Mouse (Mus musculus) midbrain, embryonic 15.5 days (tissue): ENCODE data around the gene Hist1h3i. TPM values are rescaled to one million over a fixed set of nuclear protein-coding genes. Genes with fewer than 3 reads are reported as not detected.
"Not testable (repeated sequence)": the region's sequence is repeated elsewhere in the genome, so short reads cannot be mapped to it uniquely, and the experiment has no call there.

Experiments used
- ATAC-seq: fragments of 200-750 bp; cut with Nextera tagmentation; replicated peaks from 2 replicates; pipeline ENCODE4 v1.8.0; 2017; ENCODE audit warnings: moderate TSS enrichment
- H3K27ac ChIP-seq: fragments of 300-500 bp; sonication (generic); 2 replicates; pipeline ENCODE4 v1.5.1; 2015; ENCODE audit warnings: mild to moderate bottlenecking, inconsistent platforms
- H3K27me3 ChIP-seq: fragments of 300-500 bp; sonication (generic); replicated peaks from 2 replicates; pipeline ENCODE4 v1.6.1; 2015; ENCODE audit warnings: inconsistent platforms
- H3K36me3 ChIP-seq: fragments of 300-500 bp; sonication (generic); replicated peaks from 2 replicates; pipeline ENCODE4 v1.6.1; 2015; ENCODE audit warnings: inconsistent platforms
- H3K4me1 ChIP-seq: fragments of 300-500 bp; sonication (generic); 2 replicates; pipeline ENCODE4 v1.6.1; 2015; ENCODE audit warnings: inconsistent platforms
- H3K4me2 ChIP-seq: fragments of 300-500 bp; sonication (generic); 2 replicates; pipeline ENCODE4 v1.6.1; 2015; ENCODE audit warnings: inconsistent platforms, mild to moderate bottlenecking, moderate library complexity
- H3K4me3 ChIP-seq: fragments of 300-500 bp; sonication (generic); 2 replicates; pipeline ENCODE4 v1.5.1; 2015; ENCODE audit warnings: mild to moderate bottlenecking, inconsistent platforms
- H3K9ac ChIP-seq: fragments of 300-500 bp; sonication (generic); 2 replicates; pipeline ENCODE4 v1.6.1; 2015; ENCODE audit warnings: mild to moderate bottlenecking, inconsistent platforms
- H3K9me3 ChIP-seq: fragments of 300-500 bp; sonication (generic); 2 replicates; pipeline ENCODE4 v1.6.1; 2016; ENCODE audit warnings: inconsistent platforms
- WGBS: fragments of 180-500 bp; shearing (Covaris S2); methylation state at CpG from one replicate; pipeline ENCODE4 v1.1.7; 2015; ENCODE audit warnings: mixed read lengths; 5-methylcytosine and 5-hydroxymethylcytosine counted together
- polyA plus RNA-seq: library from polyadenylated mRNA; unstranded; fragments of >200 nt; fragmentation: Nextera tagmentation; extraction: Ambion mirVana; gene quantifications from 2 replicates; pipeline ENCODE4 v1.2.1, GENCODE M21; 2015

The Hist1h3i gene
- polyA plus RNA-seq = 26.1 and 35.4 TPM in 2 replicates

GRCm38 (mm10) chr13:21783255-21783617 lies at the start of gene Hist1h3i:
TSS of gene Hist1h3i (minus strand) at chr13:21783370.
- H3K9me3 ChIP-seq = no peaks in the 10 kb centered on the region
- peak; percentile 80 for ATAC-seq
- H3K27ac ChIP-seq = peak within 1 kb of the TSS; percentile 78
- peak within 1 kb of the TSS; percentile 41 for H3K4me3 ChIP-seq
- WGBS = under 1% methylated on average over 19 of the region's 20 CpGs
- H3K4me1 ChIP-seq = peaks cover 49% of the 10 kb centered on the region
- no peaks in the 10 kb centered on the region for H3K27me3 ChIP-seq
- H3K9ac ChIP-seq = peak within 1 kb of the TSS; percentile 38; the same call in 1 of the 2 replicates
- no peaks in the 10 kb centered on the region for H3K36me3 ChIP-seq
- peak within 1 kb of the TSS; percentile 81 for H3K4me2 ChIP-seq

- H3K27me3 ChIP-seq, H3K36me3 ChIP-seq, H3K4me1 ChIP-seq, H3K9me3 ChIP-seq, H3K9ac ChIP-seq: not testable (repeated sequence)
- Histone ChIP-seq H3K4me2 (peak within 1 kb of the TSS; percentile 43), H3K4me3 (peak within 1 kb of the TSS; percentile 25), H3K27ac (peak within 1 kb of the TSS; percentile 67)
- WGBS = 0% methylated on average over 31 of the region's 58 CpGs
- ATAC-seq = peak; percentile 86
Observed at GRCm38 (mm10) chr13:21831418-21832394, 48.5 kb upstream of the Hist1h3i start, which contains the start of gene Hist1h4n. TSS of gene Hist1h4n (minus strand) at chr13:21832196.

GRCm38 (mm10) chr13:21830344-21830743 lies 47.2 kb upstream of the Hist1h3i start:
- WGBS = 83% methylated on average over 10 of the region's 10 CpGs
- Histone ChIP-seq H3K4me3 (no peak overlapping the region), H3K27ac (no peak overlapping the region), H3K9me3 (no peaks in the 10 kb centered on the region), H3K36me3 (no peaks in the 10 kb centered on the region), H3K4me1 (no peaks in the 10 kb centered on the region), H3K4me2 (no peak overlapping the region), H3K27me3 (no peaks in the 10 kb centered on the region), H3K9ac (no peak overlapping the region)
- ATAC-seq = no peak

GRCm38 (mm10) chr13:21828511-21828910 lies 45.3 kb upstream of the Hist1h3i start:
- H3K27ac ChIP-seq = no peak overlapping the region
- H3K4me1 ChIP-seq = no peaks in the 10 kb centered on the region
- H3K36me3 ChIP-seq = no peaks in the 10 kb centered on the region
- no peaks in the 10 kb centered on the region for H3K9me3 ChIP-seq
- H3K9ac ChIP-seq = no peak overlapping the region
- H3K4me3 ChIP-seq = no peak overlapping the region
- no peak for ATAC-seq
- 86% methylated on average over 3 of the region's 3 CpGs for WGBS
- no peak overlapping the region for H3K4me2 ChIP-seq
- H3K27me3 ChIP-seq = no peaks in the 10 kb centered on the region

DNA sequence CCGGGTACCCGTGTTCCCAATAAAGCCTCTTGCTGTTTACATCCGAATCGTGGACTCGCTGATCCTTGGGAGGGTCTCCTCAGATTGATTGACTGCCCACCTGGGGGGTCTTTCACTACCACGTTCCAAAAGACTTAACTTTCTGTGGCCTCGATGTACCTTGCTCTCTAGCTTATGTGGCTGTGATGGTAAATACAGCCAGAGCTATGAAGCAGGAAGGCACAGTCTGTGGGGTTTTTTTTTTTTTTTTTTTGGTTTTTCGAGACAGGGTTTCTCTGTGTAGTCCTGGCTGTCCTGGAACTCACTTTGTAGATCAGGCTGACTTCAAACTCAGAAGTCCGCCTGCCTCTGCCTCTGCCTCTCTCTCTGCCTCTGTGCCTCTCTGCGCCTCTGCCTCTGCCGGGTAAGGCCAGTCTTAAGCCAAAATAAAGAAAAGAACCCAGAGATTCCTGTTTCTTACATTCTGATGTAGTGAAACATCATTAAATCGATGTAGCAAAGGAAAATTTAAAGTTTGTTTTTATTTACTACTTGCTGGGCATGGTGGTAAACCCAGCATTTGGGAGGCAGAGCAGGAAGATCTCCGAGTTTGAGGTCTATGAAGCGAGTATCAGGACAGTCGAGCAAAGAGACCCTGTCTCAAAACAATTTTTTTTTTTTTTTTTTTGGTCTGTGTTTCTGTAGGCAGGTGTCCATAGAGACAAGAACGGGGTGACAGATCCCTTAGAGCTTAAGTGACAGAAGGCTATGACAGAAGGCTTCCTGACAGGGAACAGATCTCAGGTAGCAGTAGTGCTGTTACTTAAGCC lies 37.1 kb upstream of the Hist1h3i start:
- not testable (repeated sequence) for ATAC-seq, H3K4me3 ChIP-seq

DNA sequence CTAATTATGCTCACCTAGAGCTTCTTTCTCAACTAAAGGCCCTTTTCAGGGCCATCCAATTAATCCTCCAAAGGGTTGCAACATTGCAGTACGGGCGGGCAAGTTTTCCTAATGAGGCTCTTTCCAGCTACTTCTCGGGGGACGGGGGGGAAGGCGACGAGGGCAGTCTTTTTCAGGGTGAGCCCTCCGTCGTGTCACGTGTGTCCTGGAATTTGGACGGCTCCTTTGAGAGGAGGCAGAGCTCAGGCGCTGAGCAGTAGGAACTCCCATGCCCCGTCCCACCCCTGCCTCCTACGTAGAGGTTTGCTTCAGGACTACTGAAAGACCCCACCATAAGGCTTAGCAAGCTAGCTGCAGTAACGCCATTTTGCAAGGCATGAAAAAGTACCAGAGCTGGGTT lies 28.9 kb upstream of the Hist1h3i start:
- H3K9me3 ChIP-seq, H3K4me1 ChIP-seq, H3K27ac ChIP-seq, H3K36me3 ChIP-seq, H3K9ac ChIP-seq, H3K27me3 ChIP-seq: not testable (repeated sequence)
- peak overlapping the region; percentile 44 for H3K4me2 ChIP-seq
- peak overlapping the region; percentile 15; the same call in 1 of the 2 replicates for H3K4me3 ChIP-seq
- WGBS = 0% methylated on average over 14 of the region's 14 CpGs
- ATAC-seq = peak; percentile 38; the same call in 1 of the 2 replicates

More for the DNA sequence above, 37.1 kb upstream of the Hist1h3i start:
- H3K9me3 ChIP-seq, H3K36me3 ChIP-seq, H3K4me1 ChIP-seq, H3K27ac ChIP-seq, H3K27me3 ChIP-seq, H3K4me2 ChIP-seq, H3K9ac ChIP-seq: not testable (repeated sequence)
- WGBS = 61% methylated on average over 7 of the region's 16 CpGs

DNA sequence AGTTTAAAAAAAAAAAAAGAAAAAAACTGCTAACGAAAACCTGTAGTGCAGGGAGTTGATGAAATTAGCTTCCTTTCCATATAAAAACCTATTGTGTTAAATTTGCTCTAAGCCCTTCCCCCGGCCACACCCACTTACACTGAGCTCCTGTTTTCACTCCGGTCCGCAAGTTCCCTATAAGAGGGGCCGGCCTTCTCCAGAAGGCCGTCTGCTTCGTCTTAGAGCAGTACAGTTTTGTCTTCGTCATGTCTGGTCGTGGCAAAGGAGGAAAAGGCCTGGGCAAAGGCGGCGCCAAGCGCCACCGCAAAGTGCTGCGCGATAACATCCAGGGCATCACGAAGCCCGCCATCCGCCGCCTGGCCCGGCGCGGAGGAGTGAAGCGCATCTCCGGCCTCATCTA lies 28.4 kb upstream of the Hist1h3i start, which contains the start of gene Hist1h4m:
Gene Hist1h4m, plus strand, starts transcription at position 208 of the 400 bp plus-strand sequence.
- H3K9me3 ChIP-seq, H3K36me3 ChIP-seq, H3K9ac ChIP-seq, H3K4me1 ChIP-seq, H3K27ac ChIP-seq, H3K27me3 ChIP-seq: not testable (repeated sequence)
- no CpG with 5 or more reads among the region's 24 CpGs for WGBS
- H3K4me2 ChIP-seq = peak within 1 kb of the TSS; percentile 44
- H3K4me3 ChIP-seq = peak within 1 kb of the TSS; percentile 15; the same call in 1 of the 2 replicates
- peak; percentile 65 for ATAC-seq

DNA sequence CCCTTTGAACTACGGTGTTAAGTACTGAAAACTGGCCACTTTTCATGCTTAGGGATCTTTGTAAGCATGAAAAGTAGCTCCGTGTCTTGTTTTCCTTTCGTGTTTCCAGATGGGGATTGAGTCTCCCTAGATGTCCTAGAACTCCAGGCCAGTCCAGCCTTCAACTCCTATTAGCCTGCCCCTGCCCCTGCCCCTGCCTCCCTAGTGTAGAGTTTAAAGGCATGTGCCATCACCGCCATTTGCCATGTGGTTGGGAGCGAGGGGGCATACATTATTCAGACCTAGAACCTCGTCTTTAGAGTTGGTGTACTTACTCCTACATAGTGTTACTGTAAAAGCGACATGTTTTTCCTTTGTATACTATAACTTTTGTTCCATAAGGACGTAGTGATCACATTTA lies 27.9 kb upstream of the Hist1h3i start:
- H3K9me3 ChIP-seq, H3K36me3 ChIP-seq, H3K4me1 ChIP-seq, H3K27me3 ChIP-seq, H3K9ac ChIP-seq, H3K4me2 ChIP-seq, H3K4me3 ChIP-seq, H3K27ac ChIP-seq: not testable (repeated sequence)
- peak; percentile 37 for ATAC-seq
- WGBS = no CpG with 5 or more reads among the region's 8 CpGs

GRCm38 (mm10) chr13:21810073-21810472 lies 26.9 kb upstream of the Hist1h3i start, which contains the start of the genes Hist1h2bq and Hist1h2ao:
TSS of gene Hist1h2bq (minus strand) at chr13:21810197.
TSS of gene Hist1h2ao (plus strand) at chr13:21810465.
- WGBS = no CpG with 5 or more reads among the region's 23 CpGs
- not testable (repeated sequence) for H3K9me3 ChIP-seq

GRCm38 (mm10) chr13:21803058-21803457 lies 19.9 kb upstream of the Hist1h3i start:
- H3K27me3 ChIP-seq, H3K4me1 ChIP-seq, H3K4me3 ChIP-seq, H3K27ac ChIP-seq, H3K36me3 ChIP-seq, H3K4me2 ChIP-seq, H3K9ac ChIP-seq, H3K9me3 ChIP-seq: not testable (repeated sequence)
- no CpG with 5 or more reads among the region's 4 CpGs for WGBS
- ATAC-seq = peak; percentile 79

More at GRCm38 (mm10) chr13:21810073-21810472, 26.9 kb upstream of the Hist1h3i start, which contains the start of the genes Hist1h2bq and Hist1h2ao:
- H3K4me3 ChIP-seq, H3K27ac ChIP-seq, H3K4me2 ChIP-seq, H3K9ac ChIP-seq, H3K4me1 ChIP-seq, H3K36me3 ChIP-seq, H3K27me3 ChIP-seq: not testable (repeated sequence)
- ATAC-seq = peak; percentile 98

DNA sequence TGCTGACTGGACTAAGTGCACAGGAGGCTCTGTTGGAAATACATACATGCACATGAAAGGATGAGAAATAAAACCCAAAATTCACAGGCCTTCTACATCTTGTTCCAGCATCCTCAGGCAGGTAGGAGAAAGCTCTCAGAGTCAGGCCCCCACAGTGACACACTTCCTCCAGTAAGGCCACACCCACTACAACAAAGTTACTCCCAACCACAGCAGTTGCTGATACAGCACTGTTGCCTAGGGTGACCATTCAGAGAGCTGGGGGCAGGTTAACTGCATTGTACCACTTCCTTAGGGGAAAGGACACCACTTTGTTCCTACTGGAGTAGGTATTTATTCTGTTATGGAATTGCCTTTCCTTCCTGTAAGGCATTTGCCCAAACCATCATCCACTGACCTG lies 14.0 kb upstream of the Hist1h3i start:
- not testable (repeated sequence) for H3K27me3 ChIP-seq, H3K36me3 ChIP-seq, H3K4me1 ChIP-seq, H3K4me3 ChIP-seq, H3K9me3 ChIP-seq, H3K9ac ChIP-seq, H3K27ac ChIP-seq, ATAC-seq, H3K4me2 ChIP-seq

- 91% methylated on average over 7 of the region's 7 CpGs for WGBS
- 0 out of 2 replicates have a peak, but pooled peaks cover 2% of the 10 kb centered on the region for H3K27me3 ChIP-seq
Observed at GRCm38 (mm10) chr13:21795584-21795983, 12.4 kb upstream of the Hist1h3i start.

More at GRCm38 (mm10) chr13:21795584-21795983, 12.4 kb upstream of the Hist1h3i start:
- Histone ChIP-seq H3K36me3 (no peaks in the 10 kb centered on the region), H3K27ac (no peak overlapping the region), H3K9me3 (no peaks in the 10 kb centered on the region), H3K9ac (no peak overlapping the region), H3K4me3 (no peak overlapping the region), H3K4me2 (no peak overlapping the region), H3K4me1 (no peaks in the 10 kb centered on the region; the same call in 1 of the 2 replicates)
- no peak for ATAC-seq
